Mouse (Mus musculus) liver, postnatal 0 days (tissue): ENCODE results near the gene Sdccag8.

Source experiments
- CTCF ChIP-seq: sonication (generic); IDR thresholded peaks from 2 replicates; pipeline ENCODE4 v1.5.1; 2016; ENCODE audit warnings: antibody characterized with exemption, low read depth
- EP300 ChIP-seq: IDR thresholded peaks from 2 replicates; pipeline ENCODE4 v1.6.1; 2016; ENCODE audit warnings: antibody characterized with exemption, low read depth, mild to moderate bottlenecking

DNA sequence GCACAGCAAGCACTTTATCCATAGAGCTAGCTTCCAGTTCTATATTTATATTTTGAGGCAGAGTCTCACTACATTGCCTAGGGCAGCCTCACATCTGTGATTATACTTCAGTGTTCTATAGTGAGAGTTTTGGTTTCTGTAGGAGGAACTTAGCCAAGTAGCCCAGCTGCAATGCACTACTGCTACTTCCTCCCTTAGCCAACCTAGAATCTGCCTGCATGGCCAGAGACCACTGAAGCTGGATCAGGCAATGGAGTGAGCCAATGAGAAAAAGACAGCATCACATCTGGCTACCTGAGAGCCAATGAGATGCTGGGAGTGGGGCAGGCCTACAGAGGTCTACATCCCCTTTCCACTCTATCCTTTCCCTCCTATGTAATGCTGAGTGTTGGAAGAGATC, 251.3 kb downstream of the Sdccag8 start:
- no peak for TF ChIP-seq CTCF
- no peak for TF ChIP-seq EP300
